Mouse (Mus musculus) urinary bladder, postnatal 14 days (tissue): Measurements from ENCODE around the gene Ikzf2.
A peak's percentile ranks its signal among the peaks of the same experiment; 100 is the strongest.

ENCODE experiments used
- DNase-seq: peaks from one replicate; pipeline ENCODE4 v3.0.0; 2021; ENCODE audit warnings: low spot score

The Ikzf2 gene

DNA sequence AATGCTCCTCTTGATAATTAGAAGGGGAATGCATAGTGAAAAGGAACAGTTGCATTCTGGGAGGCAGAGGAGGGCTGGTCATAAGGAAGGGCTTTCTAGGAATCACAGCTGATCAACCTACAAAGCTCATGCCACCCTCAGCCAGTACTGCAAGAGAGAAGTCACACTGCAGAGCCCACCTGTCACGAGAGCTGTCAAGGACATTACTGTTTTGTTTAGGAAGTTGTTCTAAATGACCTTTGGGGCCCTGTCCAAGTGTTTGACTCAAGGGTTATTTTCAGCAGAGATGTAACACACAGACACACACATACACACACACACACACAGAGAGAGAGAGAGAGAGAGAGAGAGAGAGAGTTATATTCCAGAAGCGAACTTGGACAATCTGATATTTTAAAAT, 27.3 kb downstream of the Ikzf2 start:
- DNase-seq: no peak

DNA sequence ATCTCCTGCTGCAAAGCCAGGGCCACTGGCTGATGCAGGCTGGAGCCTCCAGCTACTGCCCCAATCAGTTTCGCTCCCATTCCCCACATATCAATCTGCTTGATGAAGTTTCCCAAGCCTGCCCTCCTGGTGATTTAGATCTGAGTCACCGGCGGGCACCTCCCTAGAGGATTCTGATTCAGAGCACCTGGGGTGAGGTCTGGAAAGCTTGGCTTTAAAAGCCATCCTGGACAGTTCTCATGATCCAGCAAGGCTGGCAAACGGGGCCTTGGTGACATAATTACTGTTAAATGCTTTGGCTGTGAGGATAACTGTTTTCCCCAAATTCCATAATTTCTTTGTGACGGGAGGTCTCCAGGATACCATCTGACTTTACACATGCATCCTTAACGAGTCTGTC, 29.0 kb downstream of the Ikzf2 start:
- DNase-seq: peak; percentile 11

DNA sequence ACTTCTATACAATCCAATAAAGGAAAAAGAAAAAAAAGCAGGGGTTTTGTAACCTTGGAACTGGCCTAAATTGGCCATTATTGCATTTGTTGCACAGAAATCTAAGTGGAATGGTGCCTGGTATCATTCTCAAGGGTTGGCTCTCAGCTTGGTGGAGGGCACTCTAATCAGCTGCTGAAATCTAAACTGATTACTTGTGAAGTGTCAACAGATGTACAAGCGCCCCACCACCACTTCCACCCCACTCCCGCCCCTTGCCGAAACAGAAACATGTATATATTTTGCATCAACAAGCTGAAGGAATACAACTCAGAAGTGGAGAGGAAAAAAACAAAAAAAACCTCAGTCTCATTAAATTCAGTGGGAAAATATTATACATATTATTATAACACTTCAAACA, 29.6 kb downstream of the Ikzf2 start:
- DNase-seq: no peak

DNA sequence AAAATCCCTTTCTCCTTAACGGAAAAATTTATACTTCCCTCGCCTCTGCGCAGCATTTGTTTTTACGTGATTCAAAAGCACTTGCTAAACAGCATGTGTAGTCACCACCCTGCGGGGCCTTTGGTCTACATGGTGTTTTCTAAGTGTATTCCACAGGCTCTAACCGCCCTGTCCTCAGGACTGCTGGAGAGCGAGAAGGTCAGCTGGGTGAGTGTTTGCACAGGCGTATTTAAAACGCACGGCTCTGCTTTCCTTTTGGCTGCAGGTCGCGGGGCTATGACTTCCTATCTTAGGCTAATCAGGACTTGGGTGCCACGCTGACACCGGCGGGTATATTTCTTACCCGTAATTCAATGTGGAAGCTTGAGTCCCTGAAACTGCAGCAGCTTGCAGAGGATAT, 30.1 kb downstream of the Ikzf2 start:
- DNase-seq: no peak

- no peak for DNase-seq
These were observed 30.8 kb downstream of the Ikzf2 start for GRCm38 (mm10) chr1:69656047-69656782.

- no peak for DNase-seq
These were observed 31.7 kb downstream of the Ikzf2 start for GRCm38 (mm10) chr1:69655368-69655767.

DNA sequence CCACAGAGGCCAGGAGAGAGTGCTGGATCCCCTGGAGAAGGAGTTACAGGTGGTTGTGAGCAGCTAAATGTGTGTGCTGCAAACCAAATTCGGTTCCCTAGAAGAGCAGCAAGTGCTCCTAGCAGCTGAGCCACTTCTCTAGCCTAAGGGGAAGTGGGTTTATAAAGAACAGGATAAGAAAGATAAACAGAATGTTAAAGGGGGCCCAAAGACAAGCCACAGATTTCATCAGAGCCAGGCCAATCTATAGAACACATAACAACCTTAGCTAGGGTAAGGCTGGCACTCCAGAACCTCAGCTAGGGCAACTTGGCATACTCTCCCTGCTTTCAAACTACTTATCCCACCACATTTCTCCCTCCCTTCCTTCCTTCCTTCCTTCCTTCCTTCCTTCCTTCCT, 32.1 kb downstream of the Ikzf2 start:
- no peak for DNase-seq

- DNase-seq: no peak
These were observed 33.6 kb downstream of the Ikzf2 start for GRCm38 (mm10) chr1:69653419-69653818.

GRCm38 (mm10) chr1:69643138-69643537, 43.9 kb downstream of the Ikzf2 start:
- no peak for DNase-seq

- no peak for DNase-seq
These were observed 45.1 kb downstream of the Ikzf2 start for GRCm38 (mm10) chr1:69641986-69642385.

- peak; percentile 26 for DNase-seq
These were observed 48.7 kb downstream of the Ikzf2 start for GRCm38 (mm10) chr1:69638321-69638720.

DNA sequence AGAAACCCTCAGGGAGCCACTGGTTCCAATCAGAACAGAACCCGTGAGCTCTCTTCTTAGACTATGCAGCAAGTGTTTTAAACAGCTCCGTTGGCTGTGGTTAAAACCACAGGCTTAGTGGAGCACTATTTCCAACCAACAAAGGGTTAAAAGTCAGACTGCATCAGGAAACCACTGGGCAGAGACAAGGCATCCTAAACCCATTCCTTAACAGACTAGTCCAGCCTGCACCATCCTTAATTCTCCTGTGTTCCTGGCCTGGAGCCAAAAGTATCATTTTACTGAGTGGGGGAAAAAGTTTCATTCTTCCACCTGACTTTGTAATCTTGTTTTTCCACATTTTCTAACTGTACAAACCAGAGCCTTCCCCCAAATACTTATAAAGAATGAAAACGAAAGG, 49.1 kb downstream of the Ikzf2 start:
- peak; percentile 35 for DNase-seq

DNA sequence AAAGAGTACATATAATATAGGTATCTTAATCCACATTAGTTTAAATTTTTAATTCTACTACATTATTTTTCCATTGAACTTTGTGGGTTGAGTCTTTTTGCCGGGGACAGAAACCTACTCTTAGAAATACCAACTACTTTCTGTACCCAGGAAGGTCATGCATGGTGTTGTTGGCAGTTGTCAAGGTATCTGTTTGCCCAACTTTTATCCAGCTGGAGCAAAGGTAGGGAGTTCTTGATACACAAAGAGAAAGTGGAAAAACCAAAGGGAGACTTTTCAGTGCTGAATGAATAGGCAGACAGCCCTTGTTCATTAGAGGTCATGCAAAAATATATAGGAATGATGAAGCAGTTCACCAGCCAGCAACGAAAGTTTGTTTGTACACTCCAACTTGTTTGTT, 52.8 kb downstream of the Ikzf2 start:
- no peak for DNase-seq

DNA sequence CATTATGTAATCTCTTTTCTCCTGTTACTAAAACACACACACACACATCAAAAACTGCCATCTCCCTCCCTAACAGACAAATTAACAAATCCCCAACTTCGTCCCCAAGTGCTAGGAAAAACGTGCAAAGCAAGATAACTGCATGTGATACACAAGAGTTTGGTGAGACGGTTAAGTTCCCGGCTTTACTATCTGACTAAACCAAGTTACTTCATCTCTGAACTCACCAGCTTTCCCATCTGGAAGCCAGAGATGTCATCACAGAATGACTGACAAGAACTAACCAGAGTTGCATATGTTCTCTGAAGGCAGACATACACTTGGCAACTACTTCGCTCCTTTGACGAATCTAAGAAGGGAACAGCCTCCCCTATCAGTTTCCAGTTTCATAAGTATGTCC, 56.5 kb downstream of the Ikzf2 start:
- no peak for DNase-seq

DNA sequence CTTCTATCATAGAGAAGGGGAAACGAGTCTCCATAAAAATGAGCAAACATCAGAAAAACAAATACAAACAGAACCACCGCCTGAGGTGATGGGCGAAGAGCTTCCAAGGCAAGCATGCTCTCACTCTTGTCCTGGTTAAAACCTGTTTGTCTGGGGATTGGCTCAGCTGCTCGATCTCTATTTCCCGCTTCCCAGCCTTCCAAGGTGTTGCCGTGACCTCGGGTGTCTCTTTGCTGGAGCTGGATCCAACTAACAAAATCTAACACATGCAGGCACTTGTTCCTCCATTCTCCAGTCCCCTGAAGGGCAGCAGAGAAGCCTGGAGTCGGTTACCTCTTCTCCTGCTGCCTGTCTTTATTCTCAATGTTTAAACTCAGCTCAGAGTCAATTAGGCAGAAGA, 57.5 kb downstream of the Ikzf2 start:
- peak; percentile 24 for DNase-seq

- no peak for DNase-seq
These were observed 75.0 kb downstream of the Ikzf2 start for GRCm38 (mm10) chr1:69612076-69612475.

DNA sequence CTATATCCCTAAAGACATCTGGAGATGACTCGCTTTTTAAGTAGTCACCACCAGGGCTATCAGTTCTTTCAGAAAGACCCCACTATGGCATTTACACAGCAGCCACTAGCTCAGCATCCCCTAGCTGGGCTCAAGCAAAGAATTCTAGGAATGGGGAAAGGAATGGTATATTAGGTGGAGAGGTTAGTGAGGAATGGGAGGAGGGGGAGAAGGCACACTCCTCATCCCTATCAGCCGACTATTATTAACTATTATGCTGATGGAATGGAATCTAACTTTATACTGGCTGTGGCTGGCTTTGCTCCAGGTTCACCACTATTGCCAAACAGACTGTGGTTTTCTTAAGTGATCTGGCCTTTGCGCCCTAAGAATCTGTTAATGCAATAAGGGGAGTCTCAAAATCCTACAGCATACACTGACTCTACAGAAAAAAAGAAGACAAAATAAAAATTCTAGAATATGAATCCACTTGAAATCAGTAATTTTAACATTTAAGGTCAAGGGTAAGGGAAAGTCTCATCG, 75.8 kb downstream of the Ikzf2 start:
- DNase-seq: no peak

GRCm38 (mm10) chr1:69610791-69611190, 76.3 kb downstream of the Ikzf2 start:
- no peak for DNase-seq

DNA sequence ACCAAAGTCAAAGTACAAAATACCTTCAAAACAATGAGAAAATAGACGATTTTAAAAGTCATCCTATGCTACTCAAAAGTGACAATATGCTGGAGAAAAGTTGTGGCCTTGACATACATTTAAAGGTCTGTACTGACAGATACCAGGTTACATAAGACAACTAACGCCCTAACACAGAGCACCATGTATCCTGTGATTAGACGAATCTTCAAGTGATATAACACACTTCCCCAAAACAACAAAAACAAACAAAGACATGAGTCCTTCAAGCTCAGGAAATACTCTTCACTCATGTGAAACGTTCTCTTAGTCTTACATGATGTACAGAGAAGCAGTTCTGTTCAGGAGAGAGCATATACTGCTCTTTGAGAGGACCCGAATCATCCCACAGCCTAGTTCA, 78.2 kb downstream of the Ikzf2 start:
- DNase-seq: no peak

- no peak for DNase-seq
These were observed 80.2 kb downstream of the Ikzf2 start for GRCm38 (mm10) chr1:69606844-69607243.

GRCm38 (mm10) chr1:69604213-69604612, 82.8 kb downstream of the Ikzf2 start:
- DNase-seq: no peak

- no peak for DNase-seq
These were observed 86.1 kb downstream of the Ikzf2 start for GRCm38 (mm10) chr1:69600954-69601353.

GRCm38 (mm10) chr1:69599074-69599772, 87.8 kb downstream of the Ikzf2 start:
- DNase-seq: no peak

GRCm38 (mm10) chr1:69591889-69592288, 95.2 kb downstream of the Ikzf2 start:
- no peak for DNase-seq
